Mouse (Mus musculus): Measurements from ENCODE around the gene Gm5157.
"Not testable (repeated sequence)": the region's sequence is repeated elsewhere in the genome, so short reads cannot be mapped to it uniquely, and the experiment has no call there.

Gene Gm5157

DNA sequence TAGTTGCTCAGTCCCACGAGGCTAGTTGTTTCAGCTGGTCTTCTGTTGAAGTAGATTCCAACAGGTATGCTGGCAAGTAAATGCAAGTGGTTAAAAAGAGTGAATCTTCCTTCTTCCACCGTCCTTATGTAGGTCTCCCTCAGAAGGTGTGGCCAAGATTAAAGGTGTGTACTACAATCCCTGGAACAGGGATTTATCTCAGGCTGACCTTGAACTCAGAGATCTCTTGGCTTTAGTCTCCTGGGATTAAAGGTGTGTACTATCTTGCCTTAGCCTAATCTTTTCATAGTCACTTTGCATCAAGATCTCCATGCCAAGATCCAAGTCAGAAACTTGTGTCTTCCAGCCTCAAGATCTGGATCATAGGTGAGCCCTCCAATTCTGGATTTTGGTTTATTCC, at the start of gene Gm5157:
Gm5157 (minus strand) TSS at position 101 of the 400 bp plus-strand sequence.
- in situ Hi-C loops (cut with MboI, MseI): not testable (repeated sequence)

DNA sequence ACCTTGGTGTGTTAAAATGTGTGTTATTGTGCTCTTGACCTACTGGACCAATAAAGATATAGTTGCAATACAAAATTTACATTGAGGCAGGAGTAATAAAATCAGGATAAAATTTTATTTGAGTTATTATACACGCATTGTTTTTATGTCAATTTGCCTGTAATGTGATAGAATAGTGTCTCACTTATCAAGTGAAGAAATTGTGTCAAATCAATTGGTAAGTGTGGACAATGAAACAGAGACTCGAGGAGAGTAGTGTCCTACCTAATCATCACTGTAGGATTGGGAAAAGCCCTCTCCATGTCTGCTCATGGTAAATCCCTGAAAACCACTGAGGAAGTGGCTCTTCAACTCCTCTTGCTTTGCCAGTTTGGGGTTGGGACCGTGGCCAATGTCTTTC, 28.3 kb downstream of the Gm5157 start, which contains the start of gene Vmn1r123:
Vmn1r123 (plus strand) TSS at position 301 of the 400 bp plus-strand sequence.
- in situ Hi-C loops (cut with MboI, MseI): not testable (repeated sequence)
